Mouse (Mus musculus) stomach, postnatal 0 days (tissue): Measurements from ENCODE around the gene N4bp2. TPM values are rescaled to one million over a fixed set of nuclear protein-coding genes. Genes with fewer than 3 reads are reported as not detected.

Experiments
- ATAC-seq: fragments of 200-750 bp; cut with Nextera tagmentation; 2 replicates; pipeline ENCODE4 v1.8.0; 2017; ENCODE audit not compliant: low FRiP score, low TSS enrichment
- DNase-seq: peaks from one replicate; pipeline ENCODE4 v3.0.0-alpha.2; 2016; ENCODE audit warnings: low spot score
- H3K27ac ChIP-seq: fragments of 300-500 bp; sonication (generic); replicated peaks from 2 replicates; pipeline ENCODE4 v1.5.1; 2014; ENCODE audit warnings: mild to moderate bottlenecking, control low read depth
- H3K27me3 ChIP-seq: fragments of 300-500 bp; sonication (generic); 2 replicates; pipeline ENCODE4 v1.6.1; 2014; ENCODE audit warnings: low read length; ENCODE audit not compliant: control insufficient read depth, insufficient read depth
- H3K36me3 ChIP-seq: fragments of 300-500 bp; sonication (generic); 2 replicates; pipeline ENCODE4 v1.6.1; 2014; ENCODE audit warnings: low read length, mixed read lengths; ENCODE audit not compliant: control insufficient read depth, insufficient read depth
- H3K4me1 ChIP-seq: fragments of 300-500 bp; sonication (generic); replicated peaks from 2 replicates; pipeline ENCODE4 v1.6.1; 2014; ENCODE audit warnings: antibody characterized with exemption; ENCODE audit not compliant: control insufficient read depth, insufficient read depth
- H3K4me2 ChIP-seq: fragments of 300-500 bp; sonication (generic); replicated peaks from 2 replicates; pipeline ENCODE4 v1.6.1; 2014; ENCODE audit warnings: low read depth, mild to moderate bottlenecking, control low read depth, moderate library complexity
- H3K4me3 ChIP-seq: fragments of 300-500 bp; sonication (generic); 2 replicates; pipeline ENCODE4 v1.5.1; 2014; ENCODE audit warnings: low read depth, low read length, control low read depth
- H3K9ac ChIP-seq: fragments of 300-500 bp; sonication (generic); 2 replicates; pipeline ENCODE4 v1.6.1; 2014; ENCODE audit warnings: mild to moderate bottlenecking, low read length, control low read depth, mixed read lengths
- H3K9me3 ChIP-seq: fragments of 300-500 bp; sonication (generic); 2 replicates; pipeline ENCODE4 v1.6.1; 2016; ENCODE audit warnings: low read length; ENCODE audit not compliant: control insufficient read depth
- CTCF ChIP-seq: IDR thresholded peaks from 2 replicates; pipeline ENCODE4 v1.5.1; 2016; ENCODE audit warnings: antibody characterized with exemption, low read depth, mild to moderate bottlenecking, moderate library complexity
- EP300 ChIP-seq: optimal IDR thresholded peaks from 2 replicates; pipeline ENCODE3; 2016; ENCODE audit warnings: antibody characterized with exemption
- WGBS: fragments of 180-500 bp; shearing (Covaris S2); extraction: QIAGEN DNeasy Blood & Tissue Kit; methylation state at CpG from one replicate; pipeline ENCODE4 v1.1.7; 2014; 5-methylcytosine and 5-hydroxymethylcytosine counted together
- polyA plus RNA-seq: library from polyadenylated mRNA; unstranded; fragments of >200 nt; fragmentation: Nextera tagmentation; extraction: Ambion mirVana; gene quantifications from 2 replicates; pipeline ENCODE4 v1.2.1, GENCODE M21; 2015

The N4bp2 gene
- polyA plus RNA-seq, 1 experiment from 2014 or later: 6.0 TPM

- Histone ChIP-seq H3K9ac (no peak overlapping the region), H3K36me3 (no peaks in the 10 kb centered on the region), H3K27ac (no peak overlapping the region), H3K9me3 (no peaks in the 10 kb centered on the region), H3K27me3 (no peaks in the 10 kb centered on the region), H3K4me3 (no peak overlapping the region), H3K4me2 (no peak overlapping the region), H3K4me1 (no peaks in the 10 kb centered on the region)
- 93% methylated on average over 7 of the region's 7 CpGs for WGBS
- no peak for TF ChIP-seq CTCF
- no peak for TF ChIP-seq EP300
- DNase-seq: no peak
- ATAC-seq: no peak
Measured at GRCm38 (mm10) chr5:65864486-65864885, 101.2 kb downstream of the N4bp2 start.

DNA sequence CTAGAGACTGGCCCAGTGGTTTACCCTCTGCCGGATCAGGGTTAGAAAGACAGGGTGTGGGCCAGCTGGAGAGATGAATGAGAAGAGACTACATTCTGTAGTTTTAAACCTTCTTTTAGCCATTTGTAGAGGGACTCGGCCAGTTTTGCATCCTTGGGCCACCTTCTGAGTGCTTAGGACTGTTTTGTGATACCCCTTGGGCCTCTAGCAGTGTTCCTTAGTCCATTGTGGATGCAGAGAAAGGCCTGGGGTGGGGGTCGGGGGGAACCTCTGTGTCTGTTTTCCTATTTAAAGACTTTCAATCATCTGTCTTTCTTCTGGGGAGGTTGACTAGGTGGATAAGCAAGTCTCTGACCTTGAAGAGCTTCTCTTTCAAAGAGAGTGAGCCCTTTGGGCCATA is 101.6 kb downstream of the N4bp2 start:
- DNase-seq: no peak
- no peaks in the 10 kb centered on the region for H3K36me3 ChIP-seq
- TF ChIP-seq CTCF (no peak), EP300 (no peak)
- no peak overlapping the region for H3K27ac ChIP-seq
- H3K27me3 ChIP-seq: no peaks in the 10 kb centered on the region
- WGBS: 78% methylated on average over 3 of the region's 3 CpGs
- ATAC-seq: no peak
- no peak overlapping the region for H3K4me2 ChIP-seq
- no peak overlapping the region for H3K9ac ChIP-seq
- H3K4me1 ChIP-seq: no peaks in the 10 kb centered on the region
- H3K4me3 ChIP-seq: no peak overlapping the region
- H3K9me3 ChIP-seq: no peaks in the 10 kb centered on the region

- TF ChIP-seq CTCF: no peak
- no peak for TF ChIP-seq EP300
- ATAC-seq (no peak), DNase-seq (no peak)
Measured at GRCm38 (mm10) chr5:65866591-65866990, 103.3 kb downstream of the N4bp2 start.

DNA sequence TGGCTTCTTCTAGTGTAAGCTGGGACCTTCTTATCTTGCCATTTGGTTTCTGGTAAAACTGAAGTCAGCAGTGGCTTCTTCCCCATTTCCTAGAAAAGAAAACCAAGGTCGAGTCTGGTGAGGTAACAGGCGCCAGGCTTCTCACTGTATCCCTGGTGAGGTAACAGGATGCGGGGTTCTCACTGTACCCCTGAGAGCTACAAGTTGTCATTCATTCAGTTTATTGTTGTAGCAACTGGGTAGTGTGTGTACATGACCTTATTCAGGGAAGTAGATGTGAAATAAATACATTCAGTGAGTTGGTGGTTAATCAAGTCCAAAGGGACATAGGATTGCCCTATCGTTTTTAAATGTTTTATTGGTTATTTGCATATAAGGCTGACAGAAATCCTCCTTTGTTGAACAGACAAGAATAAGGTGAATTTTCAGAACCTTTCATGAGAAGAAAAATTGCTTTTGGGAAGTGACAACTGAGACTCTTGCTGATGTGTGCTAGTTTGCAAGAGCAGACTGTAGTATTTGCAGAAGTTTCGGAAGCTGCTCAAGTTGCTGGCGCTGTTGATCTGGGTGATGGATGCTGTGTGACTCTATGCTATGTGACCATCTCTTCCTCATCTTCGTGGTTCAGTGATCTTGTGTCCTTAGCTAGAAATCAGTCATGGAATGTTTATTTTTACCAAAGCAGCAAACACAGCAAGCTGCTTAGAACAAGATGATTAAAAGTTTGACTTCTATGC is 104.2 kb downstream of the N4bp2 start:
- no peak overlapping the region for H3K9ac ChIP-seq
- TF ChIP-seq CTCF: no peak
- TF ChIP-seq EP300: no peak
- H3K4me1 ChIP-seq: no peaks in the 10 kb centered on the region
- no peaks in the 10 kb centered on the region for H3K9me3 ChIP-seq
- H3K36me3 ChIP-seq: no peaks in the 10 kb centered on the region
- ATAC-seq (no peak), DNase-seq (no peak)
- H3K27me3 ChIP-seq: no peaks in the 10 kb centered on the region
- 67% methylated on average over 7 of the region's 7 CpGs for WGBS
- H3K4me3 ChIP-seq: no peak overlapping the region
- no peak overlapping the region for H3K4me2 ChIP-seq
- no peak overlapping the region for H3K27ac ChIP-seq

More at GRCm38 (mm10) chr5:65866591-65866990, 103.3 kb downstream of the N4bp2 start:
- no peaks in the 10 kb centered on the region for H3K27me3 ChIP-seq
- H3K9ac ChIP-seq: no peak overlapping the region
- H3K9me3 ChIP-seq: no peaks in the 10 kb centered on the region
- H3K4me1 ChIP-seq: no peaks in the 10 kb centered on the region
- no peak overlapping the region for H3K27ac ChIP-seq
- H3K36me3 ChIP-seq: no peaks in the 10 kb centered on the region
- no peak overlapping the region for H3K4me2 ChIP-seq
- 82% methylated on average over 6 of the region's 6 CpGs for WGBS
- H3K4me3 ChIP-seq: no peak overlapping the region

- DNase-seq (no peak), ATAC-seq (no peak)
- no peaks in the 10 kb centered on the region for H3K36me3 ChIP-seq
- no peak overlapping the region for H3K27ac ChIP-seq
- no peak overlapping the region for H3K4me3 ChIP-seq
- no peak overlapping the region for H3K4me2 ChIP-seq
- H3K9ac ChIP-seq: no peak overlapping the region
- H3K27me3 ChIP-seq: no peaks in the 10 kb centered on the region
- WGBS: 69% methylated on average over 3 of the region's 3 CpGs
- no peak for TF ChIP-seq EP300
- no peaks in the 10 kb centered on the region for H3K9me3 ChIP-seq
- no peaks in the 10 kb centered on the region for H3K4me1 ChIP-seq
Measured at GRCm38 (mm10) chr5:65868419-65868818, 105.1 kb downstream of the N4bp2 start.

DNA sequence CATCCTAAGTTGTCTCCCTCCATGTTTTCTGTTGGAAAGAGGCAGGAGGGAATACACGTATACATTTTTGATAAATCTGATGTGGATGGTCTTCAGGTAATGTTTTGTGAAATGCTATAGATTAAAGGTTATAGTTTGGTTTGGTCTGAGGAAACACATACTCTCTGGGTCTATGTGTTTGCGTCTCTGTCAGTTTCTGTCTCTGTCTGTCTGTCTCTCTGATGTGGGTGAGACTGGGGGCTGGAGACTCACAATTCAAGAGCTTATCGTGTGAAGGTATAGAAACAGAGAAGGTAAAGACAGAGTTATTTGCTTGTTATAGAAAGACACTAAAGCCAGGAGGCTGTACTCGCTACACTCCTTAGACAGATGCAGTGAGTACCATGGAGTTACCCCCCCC is 106.3 kb downstream of the N4bp2 start:
- Histone ChIP-seq H3K4me2 (no peak overlapping the region), H3K9ac (no peak overlapping the region), H3K27ac (no peak overlapping the region), H3K27me3 (no peaks in the 10 kb centered on the region), H3K36me3 (no peaks in the 10 kb centered on the region), H3K4me1 (no peaks in the 10 kb centered on the region), H3K9me3 (no peaks in the 10 kb centered on the region), H3K4me3 (no peak overlapping the region)
- 88% methylated on average over 4 of the region's 4 CpGs for WGBS
- ATAC-seq (no peak), DNase-seq (no peak)
- TF ChIP-seq EP300 (no peak), CTCF (no peak)
